Mouse (Mus musculus): ENCODE results near the gene Nr3c2.

The Nr3c2 gene

DNA sequence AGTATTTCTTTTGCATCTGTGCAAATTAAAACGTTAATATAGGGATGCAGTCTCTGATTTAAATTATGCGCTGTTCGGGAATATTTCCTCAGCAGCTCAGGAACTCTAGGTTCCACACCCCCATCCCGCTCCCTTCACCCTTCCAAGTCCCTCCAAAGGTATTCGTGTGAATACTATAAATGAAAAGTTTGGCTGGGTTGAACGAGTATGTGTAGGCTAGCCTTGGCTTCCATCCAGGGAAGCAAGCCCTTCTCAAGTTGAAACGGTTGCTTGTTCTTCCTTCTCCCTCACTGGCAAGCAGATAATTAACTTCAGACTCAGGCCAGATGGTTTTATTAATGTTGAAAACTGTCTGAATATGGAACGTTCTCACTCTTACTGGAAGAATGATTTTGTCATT, 186.8 kb downstream of the Nr3c2 start:
- no peak for DNase-seq

DNA sequence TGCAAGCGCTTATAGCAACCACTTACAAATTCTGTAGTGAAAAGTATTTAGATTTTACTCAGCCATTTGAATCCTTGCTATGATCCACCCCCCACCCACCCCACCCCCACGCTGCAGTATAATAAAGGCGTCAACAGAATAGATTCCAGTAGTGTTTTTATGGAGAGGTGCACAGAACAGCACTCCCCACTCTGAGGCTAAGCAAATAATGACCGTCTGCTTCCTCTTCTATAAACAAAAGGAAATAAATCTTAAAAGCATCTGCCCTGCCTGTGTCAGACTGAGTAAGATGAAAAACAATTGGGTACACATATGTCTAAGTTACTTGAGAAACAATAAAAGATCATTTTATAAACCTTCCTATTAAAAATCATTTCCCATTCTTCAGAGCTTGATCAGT, 197.5 kb downstream of the Nr3c2 start:
- no peak for DNase-seq

DNA sequence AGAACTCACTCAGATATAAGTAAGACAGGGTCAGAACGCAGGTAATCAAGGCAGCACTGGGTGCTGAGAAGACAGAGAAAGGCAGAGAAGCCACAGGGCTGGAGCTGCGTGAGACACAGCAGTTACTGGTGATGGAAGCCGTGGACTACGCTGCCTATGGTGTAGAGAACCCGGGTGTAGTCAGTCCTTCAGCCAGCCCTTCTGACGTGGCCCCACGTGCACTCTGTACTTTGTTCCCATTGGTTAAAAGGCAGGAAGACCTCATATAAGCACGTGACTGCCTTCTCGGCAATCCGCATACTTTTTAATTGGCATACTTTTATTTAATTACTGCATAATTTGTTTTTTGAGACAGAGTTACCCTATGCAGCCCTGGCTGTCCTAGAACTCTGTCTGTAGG, 198.9 kb downstream of the Nr3c2 start:
- DNase-seq, result no peak

DNA sequence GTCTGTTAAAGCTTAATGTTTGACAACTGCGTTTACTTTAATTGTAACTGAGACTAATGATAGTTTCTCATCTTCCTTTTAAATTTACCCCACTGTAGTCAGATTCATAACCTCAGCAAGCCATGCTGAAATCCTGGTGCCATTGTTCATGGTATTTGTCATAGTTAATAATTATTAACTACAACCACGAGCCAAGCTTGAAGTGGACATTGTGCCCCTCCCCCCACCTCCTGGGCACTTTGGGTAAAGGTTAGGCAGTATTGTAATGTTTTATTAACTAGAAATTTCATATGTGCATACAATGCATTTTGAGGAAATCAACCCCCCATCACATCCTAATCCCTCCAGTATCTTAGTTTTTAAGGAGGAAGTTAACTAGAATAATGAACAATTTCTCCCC, 201.1 kb downstream of the Nr3c2 start:
- no peak for DNase-seq

DNA sequence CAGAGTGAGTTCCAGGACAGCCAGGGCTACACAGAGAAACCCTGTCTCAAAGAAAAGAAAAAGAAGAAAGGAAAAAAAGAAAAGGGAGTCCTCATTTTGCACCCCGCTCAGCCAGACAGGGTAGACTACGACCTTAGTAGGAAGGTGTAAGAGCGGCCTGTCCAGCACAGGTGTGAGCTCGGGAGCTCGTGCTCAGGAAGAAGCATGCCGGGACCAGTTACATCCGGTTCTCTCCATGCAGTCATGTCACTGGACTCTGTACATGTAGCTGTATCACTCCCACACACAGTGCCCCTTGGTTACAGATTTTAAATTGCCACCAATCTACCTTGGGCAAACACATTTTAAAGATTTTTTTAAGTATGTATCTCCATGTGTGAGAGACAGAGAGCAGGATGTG, 203.6 kb downstream of the Nr3c2 start:
- no peak for DNase-seq

DNA sequence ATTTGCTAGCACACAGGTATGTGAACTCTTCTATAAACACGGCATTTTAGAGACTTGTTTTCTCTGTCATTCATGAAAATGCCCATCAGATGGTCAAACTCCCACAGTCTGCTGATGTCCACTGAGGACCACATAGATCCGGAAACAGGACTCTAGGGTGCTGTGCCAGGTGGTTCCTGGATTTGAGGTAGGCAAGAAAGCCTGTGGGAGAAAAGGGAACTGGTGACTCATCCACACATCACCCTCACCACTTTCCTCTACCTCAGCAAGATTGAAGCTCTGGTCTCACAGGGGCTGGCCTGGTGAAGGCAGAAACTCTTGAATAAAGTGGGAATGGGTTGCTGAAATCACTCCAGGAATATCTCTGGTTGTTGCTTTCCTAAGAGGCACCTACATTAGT, 213.5 kb downstream of the Nr3c2 start:
- DNase-seq, result no peak

DNA sequence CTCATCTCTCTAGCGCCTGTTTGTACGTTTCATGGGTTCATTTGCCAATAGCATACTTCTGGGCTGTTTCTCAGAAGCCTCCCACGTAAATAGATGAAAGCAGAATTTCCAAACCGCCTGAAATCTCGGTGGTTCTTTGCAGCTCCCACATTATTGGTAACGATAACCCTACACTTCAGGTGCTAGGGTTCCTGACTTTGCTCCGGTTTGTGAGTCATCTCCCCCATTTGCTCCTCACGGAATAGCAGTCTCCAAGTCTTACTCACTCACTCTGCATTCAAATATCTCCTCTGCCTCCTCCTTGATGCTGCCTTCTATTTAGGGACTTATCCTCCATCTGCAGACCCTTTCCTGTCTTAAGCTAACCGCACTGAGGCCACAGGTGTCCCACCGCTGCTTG, 215.5 kb downstream of the Nr3c2 start:
- DNase-seq, result no peak

DNA sequence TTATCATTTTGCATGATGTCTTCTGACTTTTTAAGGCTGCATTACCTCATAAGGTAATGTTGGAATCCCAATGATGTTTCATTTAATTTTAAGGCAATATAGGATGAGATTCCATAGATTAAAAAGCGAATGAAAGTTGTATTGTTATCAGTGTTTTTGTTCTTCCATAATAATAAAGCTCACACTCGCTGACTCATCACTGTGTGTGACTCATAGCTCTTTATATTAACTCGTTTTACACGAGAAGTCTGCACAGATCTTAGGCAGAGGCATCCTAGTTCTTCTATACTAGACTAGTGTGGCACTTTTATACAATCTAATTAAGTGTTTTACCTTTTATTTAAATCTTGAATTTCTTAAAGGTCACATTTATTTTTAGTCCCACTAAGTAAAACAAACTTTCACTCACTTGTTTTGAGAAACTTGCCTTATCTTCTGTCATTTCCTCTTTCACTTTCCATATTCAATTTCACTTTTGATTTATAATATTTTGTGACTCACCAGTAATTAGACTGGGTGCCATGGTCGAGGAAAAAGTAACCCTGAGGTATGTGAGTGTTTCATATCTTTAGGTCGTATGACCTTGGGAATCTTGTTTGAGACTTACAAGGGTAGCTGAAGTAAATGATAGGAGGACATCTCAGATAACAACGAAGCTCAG, 217.3 kb downstream of the Nr3c2 start:
- DNase-seq, result no peak

DNA sequence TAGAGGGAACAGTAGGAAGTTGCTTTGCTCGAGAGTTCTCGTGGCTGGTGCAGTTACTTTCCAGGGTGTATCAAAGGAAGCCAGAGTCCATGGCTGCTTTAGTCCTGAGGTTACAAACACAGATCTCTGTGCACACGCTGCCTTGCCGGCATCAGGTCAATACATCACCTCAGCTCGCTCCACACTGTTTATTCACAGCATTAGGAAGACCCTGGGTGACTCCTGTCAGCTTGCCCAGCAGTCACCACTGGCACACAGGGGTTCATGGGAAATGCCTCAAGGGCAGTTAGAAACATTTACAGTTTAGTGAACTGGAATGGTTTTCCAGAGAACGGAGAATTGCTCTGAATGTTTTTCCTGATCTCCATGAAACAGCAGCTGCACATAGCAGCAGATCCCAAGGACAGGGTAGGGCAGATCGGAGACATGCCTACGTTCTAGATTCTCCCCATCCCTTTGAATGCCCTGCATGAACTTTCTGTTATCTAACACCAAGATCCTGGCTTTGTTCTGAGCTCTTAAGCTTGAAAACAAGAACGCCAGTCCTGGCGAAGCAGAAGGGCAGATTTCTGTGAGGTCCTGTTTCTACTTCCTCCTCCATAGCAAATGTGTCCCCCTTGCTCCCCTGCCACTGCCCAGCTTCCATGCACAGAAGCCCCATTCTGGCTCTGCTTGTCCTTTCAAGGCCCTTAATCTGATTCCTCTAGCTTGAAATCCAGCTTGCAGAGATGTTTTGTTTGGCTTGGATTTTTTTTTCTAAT, 221.7 kb downstream of the Nr3c2 start:
- no peak for DNase-seq

DNA sequence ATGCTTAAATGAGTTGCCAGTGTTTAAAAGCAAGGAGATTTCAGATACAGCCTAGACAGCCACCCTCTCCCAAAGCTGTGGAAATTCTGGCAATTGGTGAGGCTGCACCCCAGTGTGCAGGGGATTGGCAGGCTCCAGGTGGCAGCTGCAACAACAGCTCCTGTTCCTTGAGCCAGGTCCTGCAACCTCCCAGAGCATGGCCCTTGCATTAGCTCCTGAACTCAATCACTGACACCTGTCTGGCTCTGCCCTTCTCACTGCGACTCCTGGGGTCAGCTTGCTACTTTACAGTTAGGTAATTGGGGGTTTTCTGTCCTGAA, 222.3 kb downstream of the Nr3c2 start:
- peak; percentile 19 for DNase-seq

DNA sequence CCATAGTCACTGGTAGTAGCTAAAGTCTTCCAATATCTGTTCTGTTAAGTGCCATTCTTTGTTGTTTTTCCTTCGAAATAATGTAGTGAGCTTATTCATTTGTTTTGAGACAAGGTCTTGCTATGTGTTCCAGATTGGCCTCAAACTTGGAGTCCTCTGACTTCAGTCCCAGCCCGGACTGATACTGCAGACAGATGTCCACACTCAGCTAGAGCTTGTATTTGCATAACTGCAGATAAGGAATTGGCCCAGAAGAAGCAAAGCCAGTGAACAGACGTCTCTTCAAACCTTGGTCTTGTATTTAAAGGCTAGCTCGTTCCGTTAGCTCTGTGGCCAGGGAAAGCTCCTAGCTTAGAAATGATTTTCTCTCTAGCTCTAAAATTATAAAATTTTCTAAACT, 223.1 kb downstream of the Nr3c2 start:
- DNase-seq, result no peak

DNA sequence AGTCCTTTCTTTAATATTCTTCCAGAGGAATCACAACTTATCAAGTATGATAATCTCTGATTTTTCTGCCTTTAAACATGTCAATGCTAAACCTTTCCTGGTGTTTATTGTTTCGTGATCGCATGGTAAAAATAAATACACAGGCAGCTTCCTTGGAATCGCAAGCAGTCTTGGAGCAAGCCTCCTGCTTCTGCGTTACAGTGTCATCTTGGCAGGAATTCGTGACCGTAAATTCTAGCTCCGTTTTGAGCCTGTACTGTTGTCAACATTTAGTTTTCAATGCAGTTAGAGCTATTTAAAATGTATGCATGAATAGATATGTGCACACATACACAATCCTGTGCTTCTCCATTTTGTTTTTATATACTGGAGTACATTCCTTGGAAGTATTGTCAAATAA, 226.5 kb downstream of the Nr3c2 start:
- DNase-seq, result no peak

DNA sequence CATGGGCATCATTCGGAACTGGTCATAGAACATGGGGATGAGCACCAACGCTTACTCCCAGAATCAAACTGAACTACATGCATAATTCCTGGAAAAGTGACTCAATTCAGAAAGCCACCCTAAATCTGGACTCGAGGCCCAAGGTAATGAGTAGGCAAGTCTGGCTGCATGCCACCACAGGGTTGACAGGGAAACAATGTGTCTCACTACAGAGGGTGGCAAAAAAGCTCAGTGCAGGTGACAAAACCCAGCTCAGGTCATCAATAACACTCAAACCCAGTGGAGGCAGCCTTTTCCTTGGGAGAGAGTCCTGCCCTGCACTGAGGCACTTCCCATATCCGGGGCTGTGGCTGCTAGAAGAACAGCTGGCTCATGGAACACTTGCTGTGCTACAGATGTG, 228.8 kb downstream of the Nr3c2 start:
- no peak for DNase-seq

DNA sequence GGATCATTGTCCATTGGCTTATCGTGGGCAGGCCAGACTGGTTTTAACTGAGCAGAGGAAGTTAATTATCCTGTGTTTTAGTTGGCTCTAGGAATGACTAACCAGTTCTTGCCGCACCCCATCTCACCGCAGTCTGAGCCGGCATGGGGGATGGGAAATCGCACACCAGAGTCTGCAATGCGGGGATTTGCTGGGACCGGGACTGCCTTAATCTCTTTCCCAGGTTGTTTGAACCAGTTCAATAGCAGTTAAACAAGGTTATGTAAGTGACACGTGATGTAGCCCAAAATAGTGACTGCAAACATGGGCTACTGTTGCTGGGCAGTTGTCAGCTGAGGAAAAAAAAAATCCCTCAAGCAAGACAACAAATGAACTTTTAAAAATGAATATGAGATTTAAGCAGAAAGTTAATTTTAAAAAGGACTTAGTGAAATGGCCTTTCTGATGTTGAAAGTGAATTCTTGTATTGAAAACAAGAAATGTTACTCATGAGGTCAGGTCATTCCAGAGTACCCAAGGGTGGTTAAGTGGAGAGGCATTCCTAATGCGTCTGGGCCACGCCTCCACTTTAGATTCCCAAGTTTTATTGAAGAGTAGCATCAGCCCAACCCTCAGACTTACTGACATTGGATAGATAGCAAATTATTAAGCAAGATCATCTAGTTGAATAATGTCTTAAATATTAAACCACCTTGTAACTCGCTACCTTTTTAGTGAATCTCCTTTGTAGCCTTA, 233.8 kb downstream of the Nr3c2 start:
- peak; percentile 4 for DNase-seq

DNA sequence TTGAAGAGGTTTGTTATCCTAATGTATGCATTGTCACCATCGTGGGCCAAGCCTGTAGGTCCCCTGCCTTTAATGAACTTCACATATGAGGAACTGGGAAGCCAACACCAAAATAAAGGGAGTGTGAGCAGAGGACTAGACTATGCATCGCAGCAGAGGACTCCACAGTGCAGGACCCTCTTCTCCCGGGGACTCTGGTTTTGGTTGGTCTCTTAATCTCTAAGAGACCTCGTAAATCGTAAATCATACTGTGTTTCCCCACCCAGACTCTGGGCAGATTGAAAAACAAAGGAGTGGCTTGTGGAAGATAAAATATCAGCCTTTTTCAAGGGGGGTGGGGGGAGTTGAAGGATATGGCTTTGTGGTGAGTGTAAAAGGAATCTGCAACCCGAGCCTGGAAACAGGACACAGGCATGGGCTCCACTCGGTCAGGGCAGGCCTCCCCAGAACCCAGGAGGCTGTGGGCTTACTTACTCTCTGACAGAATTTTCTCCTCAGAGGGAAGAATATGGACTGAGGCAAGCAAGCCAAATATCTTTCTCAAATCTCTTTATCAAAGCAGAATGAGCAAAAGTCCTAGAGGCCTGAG, 234.6 kb downstream of the Nr3c2 start:
- DNase-seq, result no peak

DNA sequence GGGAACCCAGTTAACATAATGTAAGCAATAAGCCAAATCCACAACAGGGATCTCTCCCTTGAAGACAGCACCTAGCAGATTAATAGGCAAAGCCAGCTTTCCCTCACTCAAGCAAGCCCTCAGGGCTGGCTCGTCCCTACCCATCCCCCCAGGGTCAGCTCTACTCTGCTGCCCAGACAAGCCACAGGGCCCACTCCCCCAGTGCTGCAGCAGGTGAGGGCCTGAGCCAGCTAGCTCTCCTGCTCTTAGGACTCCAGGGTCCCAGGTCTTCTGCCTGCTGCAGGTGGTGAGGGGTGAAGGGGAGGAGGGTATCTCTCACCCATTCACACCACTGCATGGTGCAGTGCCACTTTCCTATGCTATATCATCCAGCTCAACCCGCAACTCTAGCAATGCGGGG, 246.0 kb downstream of the Nr3c2 start:
- DNase-seq, result no peak

DNA sequence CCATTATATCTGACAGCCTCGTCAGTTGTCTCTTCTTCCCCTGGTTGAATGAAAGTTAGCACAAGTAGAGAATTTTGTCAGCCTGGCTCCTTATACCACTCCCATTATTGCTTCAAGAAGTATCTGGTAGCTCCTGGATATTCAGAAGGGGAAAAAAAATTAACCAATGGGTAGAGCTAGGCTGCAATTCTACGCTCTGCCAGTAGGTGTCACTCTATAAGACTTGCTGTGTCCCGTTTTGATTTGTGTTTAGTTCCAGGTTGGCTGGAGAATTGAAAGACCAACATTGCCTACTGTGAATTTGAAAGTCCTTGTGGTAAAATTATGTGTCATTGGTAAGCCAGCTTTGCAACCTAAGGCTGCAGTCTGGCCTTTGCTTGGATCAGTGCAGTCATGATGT, 255.3 kb downstream of the Nr3c2 start:
- DNase-seq, result no peak

DNA sequence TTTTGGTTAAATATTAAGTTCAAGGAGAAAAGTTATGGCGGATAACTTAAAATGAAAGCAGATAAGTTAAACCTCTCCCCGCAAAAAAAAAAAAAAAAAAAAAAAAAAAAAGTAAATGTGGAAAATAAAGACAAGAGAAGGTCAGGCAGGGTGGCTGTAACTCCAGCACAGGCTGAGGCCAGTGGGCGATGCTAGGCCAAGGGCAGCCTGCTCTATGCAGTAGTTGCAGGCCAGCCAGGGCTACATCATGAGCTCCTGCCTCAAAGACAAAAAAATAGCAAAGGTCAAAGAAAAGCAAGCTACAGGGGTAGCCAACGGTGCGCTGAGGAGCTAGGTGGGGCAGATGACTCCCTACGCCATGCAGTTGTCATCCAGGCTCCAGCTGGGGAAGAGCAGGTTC, 270.1 kb downstream of the Nr3c2 start:
- DNase-seq, result no peak

DNA sequence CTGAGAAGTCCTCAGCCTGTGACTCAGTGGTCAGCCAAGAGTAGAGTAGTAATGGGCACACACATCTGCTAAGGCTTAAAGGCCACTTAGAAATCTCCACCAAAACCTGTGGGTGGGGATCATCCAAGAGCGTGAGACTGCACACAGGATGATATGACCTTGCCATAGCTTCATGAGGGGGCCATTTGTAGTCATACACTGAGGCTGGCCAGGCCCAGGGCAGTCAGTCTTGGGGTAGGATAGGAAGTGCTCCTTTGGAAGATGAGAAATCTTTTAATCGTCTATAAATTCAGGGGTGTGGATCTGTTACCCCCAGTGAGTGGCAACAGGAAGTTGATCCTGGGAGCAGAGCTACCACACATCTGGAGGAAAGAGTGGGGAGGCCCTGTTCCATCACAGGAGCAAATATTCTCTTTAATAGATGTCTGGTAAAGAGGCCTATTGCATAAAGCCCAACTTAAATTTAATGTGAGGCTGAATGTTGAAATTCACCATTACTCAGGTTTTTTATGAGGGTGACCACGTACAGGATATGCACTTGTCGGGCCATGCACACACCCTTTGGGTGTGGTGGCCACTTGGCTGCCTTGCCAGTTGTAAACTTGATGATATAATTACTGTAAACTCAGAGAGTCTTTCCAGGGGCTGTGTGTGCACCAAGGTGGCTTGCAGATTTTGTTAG, 270.7 kb downstream of the Nr3c2 start:
- no peak for DNase-seq

DNA sequence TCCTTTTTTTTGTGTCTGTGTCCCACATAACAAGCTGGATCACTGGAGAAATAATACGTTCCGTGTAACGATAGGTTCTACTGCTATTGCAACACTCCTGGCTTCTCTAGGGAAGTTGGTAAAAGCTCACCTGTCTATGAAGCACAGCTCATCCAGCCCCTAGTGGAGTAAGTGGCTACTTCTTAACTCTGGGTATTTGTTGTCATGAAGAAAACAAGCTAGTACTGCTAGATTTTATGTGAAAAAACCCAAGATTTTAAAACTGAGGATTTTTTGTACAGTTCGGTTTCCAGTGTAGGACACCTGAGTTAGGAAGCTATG, 271.2 kb downstream of the Nr3c2 start:
- DNase-seq, result no peak

DNA sequence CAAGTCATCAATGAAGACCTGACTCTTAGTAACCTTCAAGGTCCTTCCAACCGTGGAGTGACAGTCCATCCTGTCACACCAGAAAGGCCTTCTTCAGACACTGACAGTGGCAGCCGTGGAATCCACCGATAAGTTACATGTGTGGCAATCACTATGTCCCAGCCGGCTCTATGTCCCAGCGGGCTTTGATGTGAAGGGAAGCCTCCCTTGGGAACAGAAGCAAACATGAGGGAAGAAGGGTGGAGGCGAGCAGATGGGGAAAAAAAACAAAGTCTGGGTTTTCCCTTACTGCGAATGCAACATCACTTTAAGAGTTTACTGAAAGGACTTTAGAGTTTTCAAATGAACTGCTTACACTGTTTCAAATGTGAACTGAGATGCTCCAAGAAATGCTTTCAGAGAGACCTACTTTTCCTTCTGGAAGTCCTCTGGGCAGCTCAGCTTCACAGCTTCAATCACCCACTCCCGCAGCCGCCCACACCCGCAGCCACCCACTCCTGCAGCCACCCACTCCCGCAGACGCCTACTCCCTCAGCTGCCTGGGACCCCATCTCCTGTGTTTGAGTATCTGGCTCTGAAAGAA, 273.9 kb downstream of the Nr3c2 start:
- no peak for DNase-seq

DNA sequence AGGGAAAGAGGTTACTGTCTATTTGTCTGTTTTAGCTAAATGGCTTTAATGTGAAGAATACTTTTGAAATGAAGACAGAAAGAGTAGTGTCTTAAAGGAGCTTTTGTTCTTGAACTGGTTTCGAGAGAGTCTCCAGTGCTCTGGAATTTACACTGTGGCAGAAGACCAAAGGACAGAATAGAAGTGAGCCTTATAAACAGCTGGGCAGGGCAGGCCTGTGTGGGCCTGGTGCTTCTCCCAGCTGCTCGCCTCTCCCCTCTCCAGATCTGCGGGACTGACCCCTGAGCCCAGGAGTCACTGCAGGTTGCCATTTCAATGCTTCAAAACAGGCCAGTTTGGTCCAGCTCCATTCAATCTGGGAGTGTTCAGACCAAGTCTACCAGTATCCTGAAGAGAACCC, 274.5 kb downstream of the Nr3c2 start:
- DNase-seq, result no peak

DNA sequence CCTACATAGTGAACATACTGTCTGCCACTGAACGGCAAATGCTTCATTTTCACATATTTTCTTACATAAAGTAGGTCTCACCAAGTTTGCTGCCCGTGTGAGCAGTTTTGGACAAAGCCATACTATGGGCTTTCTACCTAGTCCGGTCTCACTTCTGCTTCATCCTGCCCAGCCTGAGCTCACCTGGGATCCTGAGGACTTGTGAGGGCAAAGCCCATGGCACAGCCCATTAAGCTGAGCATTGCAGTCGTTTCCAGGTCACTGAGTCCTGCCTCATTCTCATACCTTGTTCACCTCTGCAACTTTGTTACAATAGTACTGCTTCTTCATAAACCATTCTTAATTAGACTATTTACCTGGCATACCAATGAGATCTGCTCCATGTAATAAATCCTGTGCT, 276.2 kb downstream of the Nr3c2 start:
- DNase-seq, result no peak

Data from cerebellum, adult 11 months (tissue).